Mouse (Mus musculus) heart, postnatal 4 days (tissue): ENCODE measurements at regions not wholly inside any gene's neighbourhood (a gene's known extent, or its start where the extent isn't known, plus 50 kb on each side); places are given as distances from the start of the nearest gene placed in this dataset.

ENCODE experiments used
- DNase-seq: peaks from one replicate; pipeline ENCODE4 v3.0.0; 2021

GRCm38 (mm10) chr13:54318601-54319000 lies 52.5 kb upstream of the Cplx2 start:
- DNase-seq: no peak

GRCm38 (mm10) chr13:54320212-54320611 lies 50.9 kb upstream of the Cplx2 start:
- no peak for DNase-seq

- no peak for DNase-seq
Observed at GRCm38 (mm10) chr13:54321011-54321410, 50.1 kb upstream of the Cplx2 start.
